Mouse (Mus musculus) megakaryocyte, embryonic 14.5 days (primary cell): ENCODE results near the gene Ndufa5.

ENCODE experiments used
- FLI1 ChIP-seq: IDR thresholded peaks from 2 replicates; pipeline ENCODE4 v1.6.1; 2012; ENCODE audit warnings: low read length, inconsistent platforms, mixed read lengths
- GATA1 ChIP-seq: IDR thresholded peaks from 3 replicates; pipeline ENCODE4 v1.6.1; 2012; ENCODE audit warnings: mixed read lengths, low read length, inconsistent platforms, borderline replicate concordance

GRCm38 (mm10) chr6:24564081-24564480, 36.3 kb upstream of the Ndufa5 start:
- no peak for TF ChIP-seq GATA1
- TF ChIP-seq FLI1 = no peak
